Mouse (Mus musculus): ENCODE measurements around the gene Ubxn6. TPM values are rescaled to one million over a fixed set of nuclear protein-coding genes. Genes with fewer than 3 reads are reported as not detected.
A peak's percentile ranks its signal among the peaks of the same experiment; 100 is the strongest.
"Not testable (repeated sequence)": the region's sequence is repeated elsewhere in the genome, so short reads cannot be mapped to it uniquely, and the experiment has no call there.

The Ubxn6 gene
- total and polyA plus RNA-seq, 3 experiments = 28.2 to 42.2 TPM; not detected in 1

GRCm38 (mm10) chr17:56066451-56066850 is 8.4 kb downstream of the Ubxn6 start:
- DNase-seq (ENCODE audit: low read depth, low spot score) = no peak
- no peak for TF ChIP-seq ZC3H11A (IDR thresholded peaks at IDR 0.05; ENCODE audit: low read depth, low read length)
- TF ChIP-seq E2F4 (IDR thresholded peaks at IDR 0.05; ENCODE audit: borderline replicate concordance, low read depth, low read length) = no peak
- TF ChIP-seq USF2 (IDR thresholded peaks at IDR 0.05; ENCODE audit: borderline replicate concordance in 1 of 2, insufficient read depth in 1 of 2, low read depth in 1 of 2, low read length in 2 of 2) = no peak
- no peaks in the 10 kb centered on the region for H3K9me3 ChIP-seq (replicated peaks; ENCODE audit: insufficient read depth, low read length)
- H3K9ac ChIP-seq (ENCODE audit: control insufficient read depth, low read depth, low read length, poor library complexity, severe bottlenecking) = no peak overlapping the region
- no peak overlapping the region for H3K27ac ChIP-seq (ENCODE audit: control insufficient read depth, low read depth, low read length)
- peaks cover 0 to 19% of the 10 kb centered on the region in 2 experiments; a peak in 2 of 4 replicates for H3K36me3 ChIP-seq (ENCODE audit: control insufficient read depth in 1 of 2, insufficient read depth in 2 of 2, low read length in 2 of 2)
- H3K4me1 ChIP-seq (ENCODE audit: control insufficient read depth in 1 of 2, insufficient read depth in 2 of 2, low read length in 2 of 2) = no peaks in the 10 kb centered on the region
- H3K4me3 ChIP-seq (ENCODE audit: control insufficient read depth in 1 of 2, insufficient read depth in 1 of 2, low read depth in 2 of 2, low read length in 2 of 2) = no peak overlapping the region
- no peaks in the 10 kb centered on the region for H3K27me3 ChIP-seq (ENCODE audit: control insufficient read depth in 1 of 2, insufficient read depth in 2 of 2, low read length in 2 of 2)
- no peaks in the 10 kb centered on the region for H3K79me2 ChIP-seq (ENCODE audit: control insufficient read depth, insufficient read depth, low read length, poor library complexity)

GRCm38 (mm10) chr17:56065715-56066114 is 9.1 kb downstream of the Ubxn6 start:
- H3K4me3 ChIP-seq (ENCODE audit: control insufficient read depth in 1 of 2, insufficient read depth in 1 of 2, low read depth in 2 of 2, low read length in 2 of 2); DNase-seq (ENCODE audit: low read depth, low spot score); H3K4me1 ChIP-seq (ENCODE audit: control insufficient read depth in 1 of 2, insufficient read depth in 2 of 2, low read length in 2 of 2); H3K9me3 ChIP-seq (replicated peaks; ENCODE audit: insufficient read depth, low read length); H3K79me2 ChIP-seq (ENCODE audit: control insufficient read depth, insufficient read depth, low read length, poor library complexity); H3K9ac ChIP-seq (ENCODE audit: control insufficient read depth, low read depth, low read length, poor library complexity, severe bottlenecking); H3K27me3 ChIP-seq (ENCODE audit: control insufficient read depth in 1 of 2, insufficient read depth in 2 of 2, low read length in 2 of 2); H3K27ac ChIP-seq (ENCODE audit: control insufficient read depth, low read depth, low read length): not testable (repeated sequence)
- TF ChIP-seq CTCF (IDR thresholded peaks at IDR 0.05 in 2 of 3, conservative IDR thresholded peaks at IDR 0.05 in 1 of 3; ENCODE audit: control insufficient read depth in 1 of 3, insufficient read depth in 1 of 3, low read depth in 2 of 3, low read length in 3 of 3, poor library complexity in 1 of 3, severe bottlenecking in 1 of 3) (peak in 2 of 3 experiments; percentile 16 to 33; a peak in 3 of 6 replicates), ZNF384 (IDR thresholded peaks at IDR 0.05; ENCODE audit: low read depth, low read length) (peak; percentile 71)
- H3K36me3 ChIP-seq (ENCODE audit: control insufficient read depth in 1 of 2, insufficient read depth in 2 of 2, low read length in 2 of 2) = peaks cover 0 to 21% of the 10 kb centered on the region in 2 experiments; a peak in 2 of 4 replicates

GRCm38 (mm10) chr17:56062081-56062480 is 12.7 kb downstream of the Ubxn6 start:
- no peaks in the 10 kb centered on the region for H3K9me3 ChIP-seq (replicated peaks; ENCODE audit: insufficient read depth, low read length)
- no peak overlapping the region for H3K4me3 ChIP-seq (ENCODE audit: control insufficient read depth in 1 of 2, insufficient read depth in 1 of 2, low read depth in 2 of 2, low read length in 2 of 2)
- H3K27me3 ChIP-seq (ENCODE audit: control insufficient read depth in 1 of 2, insufficient read depth in 2 of 2, low read length in 2 of 2) = no peaks in the 10 kb centered on the region
- no peaks in the 10 kb centered on the region for H3K79me2 ChIP-seq (ENCODE audit: control insufficient read depth, insufficient read depth, low read length, poor library complexity)
- H3K9ac ChIP-seq (ENCODE audit: control insufficient read depth, low read depth, low read length, poor library complexity, severe bottlenecking) = no peak overlapping the region
- no peaks in the 10 kb centered on the region for H3K4me1 ChIP-seq (ENCODE audit: control insufficient read depth in 1 of 2, insufficient read depth in 2 of 2, low read length in 2 of 2)
- no peak overlapping the region for H3K27ac ChIP-seq (ENCODE audit: control insufficient read depth, low read depth, low read length)
- DNase-seq (ENCODE audit: low read depth, low spot score) = no peak
- no peak for TF ChIP-seq MAZ (IDR thresholded peaks at IDR 0.05; ENCODE audit: low read depth, low read length)
- no peak for TF ChIP-seq GABPA (IDR thresholded peaks at IDR 0.05; ENCODE audit: low read depth, low read length)
- TF ChIP-seq JUND (IDR thresholded peaks at IDR 0.05; ENCODE audit: low read depth, low read length) = no peak
- no peak for TF ChIP-seq MYC (IDR thresholded peaks at IDR 0.05; ENCODE audit: low read depth, low read length)
- TF ChIP-seq MEF2A (IDR thresholded peaks at IDR 0.05; ENCODE audit: extremely low read depth, insufficient replicate concordance, low read depth, low read length, poor library complexity, severe bottlenecking) = no peak
- no peak for TF ChIP-seq UBTF (IDR thresholded peaks at IDR 0.05; ENCODE audit: borderline replicate concordance, insufficient read depth, low read depth, low read length)
- TF ChIP-seq TAL1 (IDR thresholded peaks at IDR 0.05; ENCODE audit: low read length) = no peak
- no peak for TF ChIP-seq CTCF (IDR thresholded peaks at IDR 0.05 in 2 of 3, conservative IDR thresholded peaks at IDR 0.05 in 1 of 3; ENCODE audit: control insufficient read depth in 1 of 3, insufficient read depth in 1 of 3, low read depth in 2 of 3, low read length in 3 of 3, poor library complexity in 1 of 3, severe bottlenecking in 1 of 3)
- no peak for TF ChIP-seq MAX (IDR thresholded peaks at IDR 0.05; ENCODE audit: low read length)
- no peak for TF ChIP-seq E2F4 (IDR thresholded peaks at IDR 0.05; ENCODE audit: borderline replicate concordance, low read depth, low read length)
- TF ChIP-seq MYB (IDR thresholded peaks at IDR 0.05; ENCODE audit: low read depth, low read length) = no peak
- peaks cover 0 to 23% of the 10 kb centered on the region in 2 experiments; a peak in 2 of 4 replicates for H3K36me3 ChIP-seq (ENCODE audit: control insufficient read depth in 1 of 2, insufficient read depth in 2 of 2, low read length in 2 of 2)

Measured in MEL (cell line).